8 mouse cellular contexts compared by ENCODE assay signal in genomic region chr11:97361948-97362648, GRCm38 (mm10). TPM values are rescaled to one million over a fixed set of nuclear protein-coding genes. Genes with fewer than 3 reads are reported as not detected.
DNase-seq lines count a peak whose midpoint lies in the region; ATAC-seq and TF ChIP-seq lines count a peak whose summit lies in the region.

TSS of gene Socs7 (plus strand) at chr11:97362551.

- H3K4me2 ChIP-seq in forebrain, embryonic 15.5 days (replicated peaks), result peak within 1 kb of the TSS; percentile 67
- peak within 1 kb of the TSS; percentile 80 for H3K4me2 ChIP-seq in lung, embryonic 14.5 days

- peak; percentile 89 for DNase-seq in ES-CJ7 (ENCODE audit: low read depth, low spot score)
- peak; percentile 94 for DNase-seq in cerebellum, adult 11 months
- peak; percentile 97 for DNase-seq in heart, postnatal 36 days
- DNase-seq in layer of hippocampus, adult 2 months (ENCODE audit: low spot score in 2 of 2), result peak; percentile 95 to 97
- DNase-seq in lung, embryonic 14.5 days, result peak; percentile 97
- peak; percentile 95 for DNase-seq in thymus, adult 2 months

- peaks cover 41% of the 10 kb centered on the region for H3K4me1 ChIP-seq in forebrain, embryonic 15.5 days
- H3K4me1 ChIP-seq in lung, embryonic 14.5 days (ENCODE audit: insufficient read depth), result peaks cover 4% of the 10 kb centered on the region; the same call in 1 of the 2 replicates
- H3K4me1 ChIP-seq in olfactory bulb, adult 2 months (ENCODE audit: control insufficient read depth, insufficient read depth, low read length), result peaks cover 3% of the 10 kb centered on the region; the same call in 1 of the 2 replicates
- H3K4me1 ChIP-seq in thymus, adult 2 months (replicated peaks; ENCODE audit: control insufficient read depth, insufficient read depth, low read length), result peaks cover 11% of the 10 kb centered on the region

- peak within 1 kb of the TSS; percentile 92 for H3K9ac ChIP-seq in forebrain, embryonic 15.5 days (replicated peaks)
- H3K9ac ChIP-seq in lung, embryonic 14.5 days, result peak within 1 kb of the TSS; percentile 94

- H3K36me3 ChIP-seq in forebrain, embryonic 15.5 days, result 0 out of 2 replicates have a peak, but pooled peaks cover under 1% of the 10 kb centered on the region
- peaks cover under 1% of the 10 kb centered on the region; the same call in 1 of the 2 replicates for H3K36me3 ChIP-seq in lung, embryonic 14.5 days (ENCODE audit: insufficient read depth)
- H3K36me3 ChIP-seq in thymus, adult 2 months (ENCODE audit: control insufficient read depth, insufficient read depth, low read length), result no peaks in the 10 kb centered on the region

- no peaks in the 10 kb centered on the region for H3K27me3 ChIP-seq in forebrain, embryonic 15.5 days
- H3K27me3 ChIP-seq in lung, embryonic 14.5 days (ENCODE audit: insufficient read depth, low read length), result no peaks in the 10 kb centered on the region
- H3K27me3 ChIP-seq in thymus, adult 2 months (ENCODE audit: control insufficient read depth, insufficient read depth, low read length), result no peaks in the 10 kb centered on the region

- peak within 1 kb of the TSS; percentile 92 for H3K27ac ChIP-seq in forebrain, embryonic 15.5 days (replicated peaks)
- peak within 1 kb of the TSS; percentile 94 for H3K27ac ChIP-seq in layer of hippocampus, adult 2 months
- peak within 1 kb of the TSS; percentile 83 for H3K27ac ChIP-seq in lung, embryonic 14.5 days (ENCODE audit: low read depth)
- peak within 1 kb of the TSS; percentile 97 for H3K27ac ChIP-seq in olfactory bulb, adult 2 months (ENCODE audit: insufficient read depth, low read depth, low read length)
- no peak within 1 kb of the TSS for H3K27ac ChIP-seq in thymus, adult 2 months (ENCODE audit: control insufficient read depth, insufficient read depth, low read length)

- peak; percentile 98 for ATAC-seq in forebrain, embryonic 15.5 days (replicated peaks)
- peak; percentile 97 for ATAC-seq in lung, embryonic 14.5 days (ENCODE audit: insufficient read depth)

- no peaks in the 10 kb centered on the region for H3K9me3 ChIP-seq in forebrain, embryonic 15.5 days
- H3K9me3 ChIP-seq in lung, embryonic 14.5 days (ENCODE audit: low read depth, low read length), result no peaks in the 10 kb centered on the region

- peak; percentile 86 for TF ChIP-seq POLR2A in olfactory bulb, adult 2 months (IDR thresholded peaks at IDR 0.05; ENCODE audit: insufficient read depth, low read depth, low read length)
- TF ChIP-seq POLR2A in thymus, adult 2 months (IDR thresholded peaks at IDR 0.05; ENCODE audit: control insufficient read depth, extremely low read depth, insufficient read depth, low read length, poor library complexity), result no peak

- no peak for TF ChIP-seq CTCF in layer of hippocampus, adult 2 months (conservative IDR thresholded peaks at IDR 0.05)
- TF ChIP-seq CTCF in lung, embryonic 14.5 days (IDR thresholded peaks at IDR 0.05; ENCODE audit: low read depth), result no peak
- TF ChIP-seq CTCF in olfactory bulb, adult 2 months (IDR thresholded peaks at IDR 0.05; ENCODE audit: insufficient read depth, low read depth, low read length), result no peak
- TF ChIP-seq CTCF in thymus, adult 2 months (IDR thresholded peaks at IDR 0.05; ENCODE audit: borderline replicate concordance, control insufficient read depth, extremely low read depth, insufficient read depth, low read length, poor library complexity), result no peak

- peak within 1 kb of the TSS; percentile 59 for H3K4me3 ChIP-seq in forebrain, embryonic 15.5 days
- peak within 1 kb of the TSS; percentile 77 for H3K4me3 ChIP-seq in layer of hippocampus, adult 2 months
- peak within 1 kb of the TSS; percentile 97 for H3K4me3 ChIP-seq in lung, embryonic 14.5 days (ENCODE audit: low read depth, low read length)
- H3K4me3 ChIP-seq in olfactory bulb, adult 2 months (ENCODE audit: insufficient read depth, low read depth, low read length), result peak within 1 kb of the TSS; percentile 83
- peak within 1 kb of the TSS; percentile 98 for H3K4me3 ChIP-seq in thymus, adult 2 months (ENCODE audit: control insufficient read depth, insufficient read depth, low read length)

- intact Hi-C loops in heart, postnatal 36 days (cut with DNase I), result loop anchor here (2.0 kb wide), 1 partner anchor 107 kb away; no protein-coding TSS in a partner anchor

- WGBS in forebrain, embryonic 15.5 days, result under 1% methylated on average over 33 of the region's 81 CpGs
- WGBS in lung, embryonic 14.5 days, result under 1% methylated on average over 20 of the region's 81 CpGs
- under 1% methylated on average over 54 of the region's 81 CpGs for WGBS in olfactory bulb, adult 2 months
- WGBS in thymus, adult 2 months, result under 1% methylated on average over 55 of the region's 81 CpGs

RNA-seq across cellular contexts. Expression of gene Socs7, which starts in this region (rescaled TPM):
- 10.1 and 10.6 TPM in 2 replicates for polyA plus RNA-seq in forebrain, embryonic 15.5 days (2015; fragmentation: Nextera tagmentation; extraction: Ambion mirVana)
- total RNA-seq in heart, postnatal 36 days (2021), result 10 to 100 TPM; 18.3 to 19.6 TPM
- total RNA-seq in layer of hippocampus, adult 2 months (2021), result 10 to 100 TPM; 79.5 to 79.7 TPM
- 1.9 and 2.7 TPM in 2 replicates for polyA plus RNA-seq in lung, embryonic 14.5 days (2014; fragmentation: Nextera tagmentation; extraction: Ambion mirVana)
- not detected in 2 replicates for polyA plus RNA-seq in olfactory bulb, adult 2 months (2012; ENCODE audit: insufficient read depth, insufficient read length, low replicate concordance, missing spikeins)
- polyA plus RNA-seq in thymus, adult 2 months (2012; rRNA removed), result 17.3 and 17.8 TPM in 2 replicates
